Mouse (Mus musculus) heart, adult 18-20 months (tissue): Measurements from ENCODE around the gene Med19. TPM values are rescaled to one million over a fixed set of nuclear protein-coding genes. Genes with fewer than 3 reads are reported as not detected.
"Not testable (repeated sequence)": the region's sequence is repeated elsewhere in the genome, so short reads cannot be mapped to it uniquely, and the experiment has no call there.

Experiments used
- DNase-seq, 2 experiments: peaks; one replicate each; pipeline ENCODE4 v3.0.0; 2021 to 2022; ENCODE audit warnings: mixed read lengths in 1 of 2
- total RNA-seq, 2 experiments: library from RNA; stranded (reverse); gene quantifications; 2 replicates each; pipeline ENCODE4 v1.2.3; 2021

The Med19 gene
- total RNA-seq, 2 experiments from 2014 or later: 14.7 to 15.2 TPM

DNA sequence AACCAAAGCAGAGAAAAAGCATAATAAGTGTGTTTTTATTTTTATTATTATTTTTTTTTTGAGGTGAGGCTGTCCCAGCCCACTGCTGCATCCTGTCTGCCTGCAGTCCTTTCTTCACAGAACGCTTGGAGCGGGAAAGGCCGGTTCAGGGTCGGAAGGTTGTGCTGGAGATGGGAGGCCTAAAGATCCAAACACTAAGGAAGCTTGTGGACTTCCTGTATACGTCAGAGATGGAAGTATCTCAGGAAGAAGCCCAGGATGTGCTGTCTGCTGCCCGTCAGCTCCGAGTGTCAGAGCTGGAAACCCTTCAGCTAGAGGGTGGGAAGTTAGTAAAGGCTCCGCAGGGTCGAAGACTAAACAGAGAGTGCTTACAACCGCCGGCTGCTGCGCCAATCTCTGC, 12.1 kb upstream of the Med19 start:
- no peak for DNase-seq

DNA sequence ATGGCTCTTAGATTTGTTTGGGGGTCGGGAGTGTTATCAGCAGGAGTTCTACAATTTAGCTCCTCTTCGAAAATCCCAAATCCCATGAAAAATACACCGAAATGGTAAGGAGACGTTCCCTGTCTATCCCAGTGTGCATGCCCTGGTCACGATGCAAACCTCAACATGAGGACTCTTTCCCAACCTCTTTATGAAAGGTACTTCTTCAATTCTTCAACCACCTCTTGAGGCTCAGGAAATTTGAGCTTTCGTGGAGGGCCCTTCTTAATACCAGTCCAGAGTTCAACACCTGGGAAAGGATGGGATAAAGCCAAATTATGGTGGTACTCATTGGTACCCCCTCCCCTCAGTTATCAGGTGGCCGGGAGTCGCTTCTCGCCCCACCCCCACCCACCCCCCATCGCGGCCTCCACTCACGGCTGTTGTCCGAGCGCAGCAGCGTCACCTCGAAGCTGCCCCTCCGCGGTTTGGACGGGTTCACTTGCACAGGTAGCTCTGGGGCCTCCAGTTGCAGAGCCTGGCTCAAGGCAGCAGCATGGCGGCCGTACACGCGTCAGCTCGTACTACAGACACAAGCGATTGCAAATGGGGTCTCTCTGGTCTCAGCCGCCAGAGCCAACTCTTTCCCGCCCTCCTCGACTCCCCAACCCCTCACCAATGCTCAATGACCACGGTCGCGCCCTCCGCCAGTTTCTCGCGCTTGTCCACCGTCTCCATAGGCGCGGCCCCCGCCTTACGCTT, 8.2 kb upstream of the Med19 start:
- peak in 1 of 2 experiments; percentile 11 for DNase-seq

DNA sequence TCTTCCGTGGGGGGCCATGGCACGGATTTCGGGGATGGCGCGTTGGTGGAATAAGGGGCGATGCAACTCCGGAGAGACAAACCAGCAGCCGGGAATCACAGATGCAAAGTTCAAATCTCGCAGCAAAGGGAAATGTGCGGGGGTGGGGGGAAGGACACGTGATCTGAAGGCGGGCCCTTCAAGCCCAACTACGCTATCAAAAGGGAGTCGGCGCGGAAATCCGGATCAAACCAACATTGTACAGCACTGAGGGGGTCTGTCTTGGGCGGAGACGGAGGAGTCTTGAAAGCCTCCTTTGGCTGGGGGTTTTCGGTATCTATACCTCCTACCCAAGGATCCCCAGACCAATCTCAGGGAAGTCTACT, 7.7 kb upstream of the Med19 start, which contains the start of gene Selenoh:
Selenoh (minus strand) TSS at position 202 of the 365 bp plus-strand sequence.
- peak; percentile 87 for DNase-seq

DNA sequence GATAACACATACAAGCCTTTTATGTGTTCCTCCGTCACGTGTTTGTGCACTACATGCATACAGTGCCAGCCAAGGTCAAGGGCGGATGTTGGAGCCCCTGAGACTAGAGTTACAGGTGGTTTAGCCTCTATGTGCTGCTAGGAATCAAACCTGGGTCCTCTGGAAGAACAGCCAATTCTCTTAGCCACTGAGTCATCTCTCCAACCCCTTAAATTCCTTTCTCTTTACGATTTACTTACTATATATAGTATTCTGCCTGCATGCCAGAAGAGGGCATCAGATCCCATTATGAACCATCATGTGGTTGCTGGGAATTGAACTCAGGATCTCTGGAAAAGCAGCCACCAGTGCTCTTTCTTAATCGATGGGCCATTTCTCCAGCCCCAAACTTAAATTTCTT, 6.7 kb upstream of the Med19 start:
- DNase-seq: not testable (repeated sequence)

DNA sequence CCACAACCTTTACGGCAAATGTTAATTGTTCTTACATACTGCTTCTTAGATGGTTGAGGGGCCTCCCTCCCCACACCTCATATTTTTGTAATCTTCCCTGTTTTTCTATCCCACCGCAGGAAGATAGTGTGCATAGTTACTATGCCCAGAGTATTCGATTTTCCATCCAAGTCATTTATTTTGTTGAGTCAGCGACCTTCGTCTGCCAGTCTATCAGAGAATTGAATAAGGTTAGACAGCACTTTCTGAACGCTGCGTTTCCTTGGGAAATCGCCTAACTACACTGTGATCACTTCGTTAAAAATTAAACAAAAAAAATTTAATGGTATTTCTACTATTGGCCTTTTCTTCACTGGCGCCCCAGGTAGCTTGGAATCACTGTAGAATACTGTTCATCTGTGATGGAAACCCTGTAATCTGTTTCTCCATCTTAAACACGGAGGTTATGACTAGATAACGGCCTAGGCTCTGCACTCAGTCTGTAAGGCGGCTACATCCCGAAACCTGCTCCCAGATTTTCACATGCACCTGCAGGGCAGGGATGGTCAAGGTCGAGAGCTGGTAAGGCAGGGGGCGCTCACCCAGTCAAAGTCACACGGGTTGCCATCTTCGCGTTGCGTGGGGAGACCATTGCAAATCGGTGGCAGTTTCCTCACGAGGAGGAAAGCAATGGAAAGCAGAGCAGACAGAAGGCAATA, 783 bp upstream of the Med19 start:
- DNase-seq: no peak

DNA sequence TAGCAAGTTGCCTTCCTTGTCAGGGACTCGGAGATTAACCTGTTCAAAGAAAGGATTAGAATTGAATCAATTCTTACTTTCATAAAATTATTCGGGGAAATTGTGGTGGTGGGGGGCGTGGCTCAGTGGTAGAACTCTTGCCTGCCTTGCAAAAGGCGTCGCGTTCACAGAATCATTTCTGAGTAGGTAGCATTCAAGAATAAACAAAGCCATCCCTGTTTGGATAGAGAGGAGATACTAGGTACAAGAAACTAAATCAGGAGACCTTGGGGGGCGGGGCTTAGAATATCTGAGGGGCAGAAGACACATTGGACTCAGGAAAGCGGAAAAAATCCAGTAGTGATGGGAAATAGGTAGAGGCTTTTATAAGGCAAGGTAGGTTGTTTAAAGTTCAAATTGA, 814 bp downstream of the Med19 start, which contains the start of gene Tmx2:
Tmx2 (minus strand) TSS at position 125 of the 400 bp plus-strand sequence.
- DNase-seq: no peak

DNA sequence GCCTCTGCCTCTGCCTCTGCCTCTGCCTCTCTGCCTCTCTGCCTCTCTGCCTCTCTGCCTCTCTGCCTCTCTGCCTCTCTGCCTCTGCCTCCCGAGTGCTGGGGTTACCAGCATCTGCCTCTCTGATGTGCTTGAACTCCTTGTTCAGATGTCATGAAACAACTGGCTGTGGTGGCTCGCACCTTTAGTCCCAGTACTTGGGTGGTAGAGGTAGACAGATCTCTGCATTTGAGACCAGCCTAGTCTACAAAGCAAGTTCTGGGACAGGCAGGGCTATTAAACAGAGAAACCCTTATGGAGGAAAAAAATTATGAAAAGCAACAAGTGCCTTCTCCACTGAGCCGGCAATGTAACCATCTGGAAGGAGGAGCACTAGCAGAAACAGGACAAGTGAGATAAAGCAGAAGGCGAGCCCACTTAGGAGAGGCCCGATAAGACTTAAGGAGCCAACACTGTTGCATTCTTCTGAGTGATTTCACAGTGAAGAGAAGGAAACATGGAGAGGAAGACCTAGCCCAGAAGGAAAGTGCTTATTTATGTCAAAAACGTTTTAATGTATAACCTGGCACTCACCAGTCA, 4.5 kb downstream of the Med19 start:
- DNase-seq: no peak

DNA sequence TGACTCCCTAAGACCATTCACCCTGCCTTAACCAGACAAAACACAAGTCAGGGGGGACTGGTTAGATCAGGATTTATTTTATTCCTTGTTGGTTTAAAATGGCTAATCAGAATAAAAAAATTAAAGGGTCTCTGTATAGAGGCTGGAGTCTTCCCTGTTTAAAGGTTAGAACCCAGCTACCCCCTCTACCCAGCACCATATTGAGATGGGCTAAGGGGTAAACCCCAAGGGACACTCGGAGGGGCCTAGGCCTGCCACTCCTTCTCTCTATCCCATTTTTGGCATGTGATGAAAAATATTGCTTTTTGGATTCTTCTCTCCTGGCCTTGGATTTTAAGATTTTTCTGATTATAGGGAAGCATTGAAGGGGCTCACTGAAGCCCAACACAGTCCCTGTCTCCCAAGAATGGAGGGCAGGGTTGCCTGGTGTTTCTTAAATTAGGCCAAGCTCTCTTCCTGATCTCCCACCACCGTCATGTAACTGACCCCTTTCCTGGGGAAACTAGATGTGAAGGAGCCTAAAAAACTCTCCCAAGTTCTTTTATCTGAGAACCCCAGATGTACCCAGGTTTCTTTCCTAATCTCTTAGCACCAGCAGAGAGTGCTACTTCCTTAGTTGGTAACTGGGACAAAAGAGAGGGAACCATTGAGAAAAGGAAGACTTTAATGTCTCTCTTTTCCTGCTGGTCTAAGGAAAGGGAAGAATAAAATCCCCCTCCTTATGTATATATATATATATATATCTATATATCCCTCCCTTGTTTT, 10.1 kb downstream of the Med19 start:
- DNase-seq: no peak

DNA sequence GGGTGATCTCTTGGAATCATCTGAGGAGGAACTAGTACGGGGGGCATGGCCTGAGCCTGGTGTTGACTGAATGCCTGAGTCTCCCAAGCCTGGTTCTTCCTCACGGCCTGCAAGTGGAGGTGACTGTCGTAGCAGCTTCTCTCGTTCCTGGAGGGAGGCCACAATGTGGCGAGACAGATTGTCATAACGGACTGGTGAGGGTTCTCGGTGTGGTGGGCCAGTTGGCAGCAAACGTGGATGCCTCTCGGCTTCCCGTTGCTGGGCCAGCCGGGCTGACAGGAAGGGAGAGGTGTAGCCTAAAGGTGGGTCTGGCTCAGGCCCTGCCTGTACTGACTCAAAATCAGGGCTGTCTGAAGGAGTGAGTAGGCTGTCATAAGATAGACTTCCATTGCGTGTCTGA, 11.8 kb downstream of the Med19 start:
- no peak for DNase-seq

DNA sequence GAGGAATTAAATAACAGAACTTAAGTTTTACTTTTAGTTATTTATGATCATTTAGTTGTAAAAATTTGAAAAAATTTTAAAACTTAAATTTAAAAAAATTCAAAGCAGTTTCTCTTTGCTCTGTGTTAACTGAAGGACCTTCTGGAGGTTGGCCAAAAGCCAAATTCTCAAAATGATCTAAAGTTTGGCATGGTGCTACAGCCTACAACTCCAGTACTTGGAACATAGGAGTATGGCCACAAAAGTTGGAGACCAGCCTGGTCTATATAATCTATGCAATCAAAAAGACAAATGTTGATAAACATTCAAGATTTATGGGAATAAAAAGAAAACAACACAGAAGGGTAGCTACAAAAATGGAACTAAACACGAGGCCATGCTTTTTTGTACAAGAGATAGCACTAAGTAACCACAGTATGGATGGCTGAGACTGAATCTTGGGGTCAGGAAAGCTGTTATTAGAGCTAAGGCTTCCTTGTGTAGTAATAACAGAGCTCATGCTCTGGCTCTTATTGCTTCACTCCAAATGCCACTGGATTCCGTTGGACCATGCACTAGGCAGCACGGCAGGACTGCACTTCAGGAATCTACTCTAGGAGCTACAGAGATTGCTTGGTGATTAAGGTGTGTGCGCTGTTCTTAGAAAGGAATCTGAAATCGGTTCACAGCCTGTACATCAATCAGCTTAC, 16.9 kb downstream of the Med19 start:
- DNase-seq: no peak

DNA sequence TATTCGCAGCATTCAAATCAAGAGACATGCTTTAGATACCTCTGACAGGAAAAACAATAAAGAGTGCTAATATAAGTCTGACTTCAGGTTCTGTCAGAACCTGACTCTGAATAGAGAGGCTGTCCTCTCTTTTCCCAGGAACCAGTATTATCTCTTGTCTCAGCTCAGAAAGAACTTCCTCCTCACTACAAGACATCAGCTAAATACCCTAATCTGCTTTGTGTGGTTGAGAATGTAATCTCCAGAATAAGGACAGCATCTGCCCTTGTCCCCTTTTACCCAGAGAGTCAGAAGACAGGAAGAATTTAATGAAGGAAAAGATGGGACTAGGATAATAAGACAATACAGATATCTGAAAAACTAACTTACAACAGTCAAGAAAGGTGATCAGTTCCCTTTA, 25.3 kb downstream of the Med19 start:
- DNase-seq: no peak

DNA sequence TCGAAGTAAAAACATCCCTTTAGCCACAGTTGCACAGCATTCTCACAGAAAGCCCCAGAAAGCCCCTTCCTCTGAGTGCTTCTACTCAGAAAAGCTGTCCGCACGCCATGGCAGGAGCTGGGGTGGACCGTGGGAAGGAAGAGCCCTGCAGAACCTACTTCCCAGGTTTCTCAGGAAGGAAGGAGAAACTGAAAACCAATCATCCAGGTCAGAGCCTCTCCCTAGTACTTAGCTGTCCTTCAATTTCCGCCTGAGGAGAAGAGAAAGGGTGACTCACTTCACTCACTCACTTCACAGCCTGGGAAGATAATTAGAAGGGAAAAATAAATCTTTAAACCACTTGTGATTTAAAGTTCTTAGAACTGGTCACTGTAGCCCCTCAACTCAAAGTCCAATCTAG, 26.1 kb downstream of the Med19 start:
- DNase-seq: no peak

DNA sequence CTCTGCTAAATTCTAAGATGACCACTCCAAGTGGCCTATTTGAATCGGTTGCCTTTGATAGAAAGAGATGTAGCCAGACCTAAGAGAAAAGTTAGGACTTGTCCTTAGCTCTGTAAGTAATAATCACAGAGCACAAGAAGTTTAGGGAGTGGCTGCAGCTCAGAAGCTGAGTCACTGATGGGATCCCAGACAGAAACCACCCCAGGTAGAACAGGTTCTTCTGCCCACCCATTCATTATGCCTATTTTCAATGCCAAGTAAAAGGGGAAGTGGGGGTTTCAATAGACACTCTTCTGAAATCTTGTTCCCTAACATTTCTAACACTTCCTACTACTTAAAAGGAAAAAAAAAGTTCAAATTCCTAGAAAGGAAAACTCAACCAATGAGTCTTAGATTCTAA, 27.1 kb downstream of the Med19 start:
- DNase-seq: no peak

DNA sequence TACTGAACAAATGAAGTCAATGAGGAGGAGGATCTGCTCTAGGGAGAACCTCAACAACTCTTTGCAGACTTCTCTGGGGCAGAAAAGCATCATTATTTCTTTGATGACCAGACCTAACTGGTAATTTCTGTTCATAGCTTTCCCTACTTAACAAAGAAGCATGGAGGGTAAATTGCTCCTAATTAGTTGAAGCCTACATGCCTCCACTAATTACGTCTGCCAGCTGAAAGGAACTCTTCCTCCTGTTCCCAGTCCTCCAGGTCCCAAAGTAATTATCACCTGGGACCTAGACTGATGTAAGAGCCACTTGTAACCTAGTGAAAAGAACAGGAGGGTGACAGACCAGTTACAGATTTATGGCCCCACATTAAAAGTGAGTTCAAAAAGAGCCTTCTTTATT, 29.3 kb downstream of the Med19 start:
- DNase-seq: no peak

DNA sequence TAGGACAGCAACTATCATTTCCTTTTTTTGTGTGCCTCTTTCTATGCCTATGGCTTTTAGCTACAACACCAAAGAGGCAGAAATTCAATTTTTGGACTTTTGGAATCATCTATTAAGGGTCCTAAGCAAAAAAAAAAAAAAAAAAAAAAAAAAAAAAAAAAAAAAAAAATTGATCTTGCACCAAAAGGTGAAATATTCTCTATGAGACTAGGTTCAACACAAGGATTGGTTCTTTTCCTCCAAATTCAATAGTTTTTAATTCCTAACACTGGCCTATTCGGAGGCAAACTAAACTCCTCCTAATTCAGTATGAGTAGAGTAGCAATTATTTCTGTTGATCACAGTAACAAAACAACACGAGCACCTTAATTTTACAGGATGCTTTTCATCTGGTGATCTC, 33.7 kb downstream of the Med19 start:
- DNase-seq: no peak

DNA sequence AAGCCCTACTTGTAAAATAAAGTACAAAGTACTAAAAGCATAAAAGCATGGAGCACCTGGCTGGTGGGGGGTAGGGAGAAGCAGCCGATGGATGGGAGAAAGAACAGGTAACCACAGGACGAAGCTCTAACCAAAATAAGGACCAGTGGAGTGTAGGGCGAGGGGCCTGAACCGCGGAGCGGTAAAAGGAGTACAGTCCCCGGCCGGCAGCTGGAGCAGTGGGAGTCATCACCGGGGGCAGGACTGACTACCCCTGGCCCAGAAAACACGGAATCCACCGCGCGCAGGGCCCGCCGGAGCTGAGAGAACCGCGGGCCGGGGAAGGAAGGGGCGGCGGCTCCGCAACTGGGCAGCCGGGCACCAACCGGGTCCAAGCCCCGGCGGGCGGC, 36.2 kb downstream of the Med19 start:
- DNase-seq: no peak

DNA sequence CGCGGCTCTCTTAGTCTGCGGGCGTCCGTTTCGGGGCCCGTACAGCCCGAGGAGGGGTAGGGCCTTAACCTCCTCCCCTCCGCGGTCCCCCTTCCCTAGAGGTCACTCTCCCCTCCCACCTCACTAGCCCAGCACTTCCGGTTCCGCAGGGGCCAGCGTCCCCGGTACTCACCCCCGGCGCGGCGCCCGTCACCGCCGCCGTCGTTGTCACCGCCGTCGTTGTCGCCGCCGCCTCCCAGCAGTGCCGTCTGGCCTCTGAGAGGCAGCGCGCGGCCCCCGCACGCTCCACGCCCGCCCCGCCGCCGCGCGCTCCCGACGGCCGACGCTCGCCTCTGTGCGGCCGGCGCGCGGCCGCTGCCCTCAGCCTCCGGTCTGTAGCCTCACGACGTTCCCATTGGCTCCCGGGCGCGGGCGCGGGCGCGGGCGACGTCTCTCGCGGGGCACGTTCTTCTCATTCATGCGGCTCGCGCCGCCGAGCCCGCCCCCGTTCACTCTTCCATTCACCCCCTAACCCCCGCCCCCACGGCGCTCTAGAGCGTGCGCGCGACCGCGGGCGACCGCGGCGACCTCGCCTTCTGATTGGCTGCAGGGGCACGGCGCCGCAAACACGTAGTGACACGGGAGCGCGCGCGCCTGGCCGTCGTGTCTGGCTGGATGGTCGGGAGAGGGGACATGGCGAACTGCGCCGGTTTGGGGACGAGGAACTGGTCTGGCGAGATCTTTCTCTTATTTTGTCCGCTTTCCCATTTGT, 36.8 kb downstream of the Med19 start, which contains the start of gene Zdhhc5:
Zdhhc5 (minus strand) TSS at position 370 of the 751 bp plus-strand sequence.
- DNase-seq: peak; percentile 99

DNA sequence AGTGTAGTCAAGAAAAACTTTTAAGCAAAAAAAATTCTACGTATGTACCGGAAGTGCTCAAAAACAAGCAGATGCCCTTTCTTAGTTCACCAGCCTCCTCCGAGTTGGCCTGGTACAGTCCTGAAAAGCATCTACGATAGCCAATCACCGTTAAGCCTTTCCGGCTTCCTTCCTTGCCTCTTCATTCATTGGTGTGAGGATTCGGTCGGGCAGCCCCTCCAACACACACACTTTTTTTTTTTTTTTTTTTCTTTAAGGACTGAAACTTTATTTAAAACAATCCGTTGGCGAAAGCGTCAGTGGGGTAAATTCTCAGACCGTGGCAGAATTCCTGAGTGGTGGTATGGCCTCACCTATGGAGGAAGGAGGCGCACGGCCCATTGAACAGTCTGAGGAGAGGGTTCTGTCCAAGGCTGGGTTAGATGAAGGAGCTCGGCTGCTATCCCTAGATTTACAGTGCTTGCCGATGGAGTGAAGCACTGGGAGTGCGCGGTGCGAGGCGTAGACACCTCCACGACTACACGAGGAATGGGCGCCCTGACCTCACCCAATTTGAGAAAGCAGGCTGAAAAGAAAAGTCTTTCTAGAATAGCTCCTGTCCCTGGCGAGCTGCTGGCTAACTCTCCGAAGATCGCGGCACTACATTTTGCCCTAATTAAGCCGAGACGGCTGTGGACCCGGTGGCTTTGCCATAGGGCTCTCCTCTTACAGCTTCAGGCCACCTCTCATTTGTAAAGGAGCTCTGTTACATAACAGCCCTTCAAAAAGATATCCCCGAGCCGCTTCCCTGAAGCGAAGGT, 37.6 kb downstream of the Med19 start:
- DNase-seq: peak; percentile 84 to 96

DNA sequence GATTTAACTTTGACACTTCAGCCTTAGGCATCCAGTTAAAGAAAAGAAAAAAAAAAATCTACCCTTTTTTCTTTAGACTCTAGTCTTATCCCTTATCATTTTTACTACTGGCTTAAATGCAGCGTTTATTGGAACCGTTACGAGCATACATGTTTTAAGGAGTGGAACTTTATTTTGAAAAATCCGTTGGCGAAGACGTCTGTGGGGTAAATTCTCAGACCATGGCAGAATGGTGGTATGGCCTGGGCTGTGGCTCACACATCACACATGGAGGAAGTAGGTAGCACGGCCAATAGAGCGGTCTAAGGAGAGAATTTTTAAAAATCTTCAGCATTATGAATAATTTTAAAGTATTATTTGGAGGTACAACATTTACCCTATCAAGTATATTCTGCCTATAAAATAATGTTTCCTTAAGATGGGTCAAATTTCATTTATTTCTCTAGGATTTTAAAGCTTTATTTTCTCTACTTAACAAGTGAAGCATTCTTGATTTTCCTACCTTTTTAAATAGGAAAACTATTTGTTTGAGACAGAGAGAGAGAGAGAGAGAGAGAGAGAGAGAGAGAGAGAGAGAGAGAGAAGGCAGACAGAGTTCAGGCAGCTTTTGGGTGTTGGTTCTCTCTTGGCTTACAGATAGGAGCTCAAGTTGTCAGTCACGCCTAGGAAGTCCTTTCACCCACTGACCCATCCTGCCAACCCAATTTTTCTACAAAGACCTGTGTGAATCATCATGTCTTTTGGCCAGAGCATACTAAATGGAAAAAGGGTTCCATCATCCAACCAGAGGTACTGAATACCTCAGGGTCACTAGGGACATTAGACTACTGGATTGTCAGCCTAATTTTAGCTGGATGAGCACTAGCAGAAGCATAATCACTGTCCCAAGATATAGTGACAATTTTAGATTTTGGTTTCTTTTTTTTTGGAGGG, 38.5 kb downstream of the Med19 start:
- DNase-seq: peak in 1 of 2 experiments; percentile 35
